Mouse (Mus musculus) liver, embryonic 14.5 days (tissue): Measurements from ENCODE around the gene Rbms3. TPM values are rescaled to one million over a fixed set of nuclear protein-coding genes. Genes with fewer than 3 reads are reported as not detected.

Experiments
- ATAC-seq: fragments of 200-750 bp; cut with Nextera tagmentation; 2 replicates; pipeline ENCODE4 v1.8.0; 2017; ENCODE audit warnings: moderate number of reproducible peaks, mild to moderate bottlenecking, moderate library complexity; ENCODE audit not compliant: insufficient read depth
- DNase-seq, 3 experiments: peaks; one replicate each; pipeline ENCODE4 v3.0.0-alpha.2; 2012 to 2013; ENCODE audit warnings: low read depth in 3 of 3, low spot score in 3 of 3
- H3K27ac ChIP-seq: fragments of 300-500 bp; sonication (generic); 2 replicates; pipeline ENCODE4 v1.5.1; 2014; ENCODE audit warnings: moderate library complexity, mild to moderate bottlenecking, control low read depth, inconsistent platforms
- H3K27me3 ChIP-seq: fragments of 300-500 bp; sonication (generic); 2 replicates; pipeline ENCODE4 v1.6.1; 2014; ENCODE audit warnings: mild to moderate bottlenecking, low read length, moderate library complexity; ENCODE audit not compliant: control insufficient read depth, insufficient read depth
- H3K36me3 ChIP-seq: fragments of 300-500 bp; sonication (generic); replicated peaks from 2 replicates; pipeline ENCODE4 v1.6.1; 2014; ENCODE audit warnings: low read depth; ENCODE audit not compliant: control insufficient read depth, insufficient read depth
- H3K4me1 ChIP-seq, 2 experiments: fragments of 200-500 bp in 1 of 2; fragments of 300-500 bp in 1 of 2; sonication (generic) in 1 of 2; replicated peaks; 2 replicates each; pipeline ENCODE4 v1.6.1; 2012 to 2014; ENCODE audit warnings: antibody characterized with exemption in 1 of 2, inconsistent platforms in 1 of 2, low read length in 1 of 2; ENCODE audit not compliant: control insufficient read depth in 2 of 2, insufficient read depth in 2 of 2
- H3K4me2 ChIP-seq: fragments of 300-500 bp; sonication (generic); 2 replicates; pipeline ENCODE4 v1.6.1; 2014; ENCODE audit warnings: low read depth, mild to moderate bottlenecking, control low read depth, moderate library complexity
- H3K4me3 ChIP-seq, 2 experiments: fragments of 200-500 bp in 1 of 2; fragments of 300-500 bp in 1 of 2; sonication (generic) in 1 of 2; 2 replicates each; pipeline ENCODE4 v1.5.1; 2012 to 2014; ENCODE audit warnings: low read depth in 2 of 2, low read length in 2 of 2, mild to moderate bottlenecking in 2 of 2, control low read depth in 1 of 2, inconsistent platforms in 1 of 2, moderate library complexity in 1 of 2; ENCODE audit not compliant: insufficient read depth in 1 of 2
- H3K9ac ChIP-seq: fragments of 300-500 bp; sonication (generic); replicated peaks from 2 replicates; pipeline ENCODE4 v1.6.1; 2014; ENCODE audit warnings: mild to moderate bottlenecking, control low read depth, moderate library complexity
- H3K9me3 ChIP-seq: fragments of 300-500 bp; sonication (generic); 2 replicates; pipeline ENCODE4 v1.6.1; 2016; ENCODE audit warnings: low read length, mixed read lengths; ENCODE audit not compliant: control insufficient read depth
- CTCF ChIP-seq: IDR thresholded peaks from 2 replicates; pipeline ENCODE4 v1.5.1; 2016; ENCODE audit warnings: antibody characterized with exemption, low read depth, control low read depth
- EP300 ChIP-seq: IDR thresholded peaks from 2 replicates; pipeline ENCODE4 v1.6.1; 2016; ENCODE audit warnings: antibody characterized with exemption, low read depth
- WGBS: fragments of 180-500 bp; shearing (Covaris S2); extraction: QIAGEN DNeasy Blood & Tissue Kit; methylation state at CpG from one replicate; pipeline ENCODE4 v1.1.7; 2014; ENCODE audit not compliant: insufficient replicate concordance; 5-methylcytosine and 5-hydroxymethylcytosine counted together
- polyA plus RNA-seq, 2 experiments: library from polyadenylated mRNA; depleted of rRNA in 1 of 2; stranded (reverse) in 1 of 2; unstranded in 1 of 2; fragments of >200 nt; fragmentation: Nextera tagmentation in 1 of 2; extraction: Ambion mirVana in 1 of 2; gene quantifications; 2 replicates each; pipeline versions ENCODE4 v1.2.1 to v1.2.3; 2012 to 2014

Gene Rbms3
- polyA plus RNA-seq, 2 experiments: 0.88 to 2.4 TPM

GRCm38 (mm10) chr9:117571186-117571855, 58.4 kb downstream of the Rbms3 start:
- 34% methylated on average over 5 of the region's 5 CpGs for WGBS
- no peak overlapping the region for H3K27ac ChIP-seq
- H3K4me1 ChIP-seq: no peaks in the 10 kb centered on the region
- H3K36me3 ChIP-seq: no peaks in the 10 kb centered on the region
- DNase-seq (no peak), ATAC-seq (no peak)
- H3K4me2 ChIP-seq: no peak overlapping the region
- H3K4me3 ChIP-seq: no peak overlapping the region
- H3K27me3 ChIP-seq: no peaks in the 10 kb centered on the region
- no peak for TF ChIP-seq EP300
- TF ChIP-seq CTCF: no peak
- no peaks in the 10 kb centered on the region for H3K9me3 ChIP-seq
- H3K9ac ChIP-seq: no peak overlapping the region

GRCm38 (mm10) chr9:117570240-117570821, 59.4 kb downstream of the Rbms3 start:
- 60% methylated on average over 7 of the region's 7 CpGs for WGBS
- H3K36me3 ChIP-seq: no peaks in the 10 kb centered on the region
- no peak for DNase-seq
- H3K4me2 ChIP-seq: no peak overlapping the region
- no peak for ATAC-seq
- H3K27ac ChIP-seq: no peak overlapping the region
- H3K4me1 ChIP-seq: no peaks in the 10 kb centered on the region
- H3K4me3 ChIP-seq: no peak overlapping the region
- H3K27me3 ChIP-seq: no peaks in the 10 kb centered on the region
- H3K9ac ChIP-seq: no peak overlapping the region
- TF ChIP-seq EP300 (no peak), CTCF (no peak)
- no peaks in the 10 kb centered on the region for H3K9me3 ChIP-seq

GRCm38 (mm10) chr9:117566293-117566692, 63.4 kb downstream of the Rbms3 start:
- no peak overlapping the region for H3K4me2 ChIP-seq
- TF ChIP-seq EP300 (no peak), CTCF (no peak)
- H3K9me3 ChIP-seq: no peaks in the 10 kb centered on the region
- no peaks in the 10 kb centered on the region for H3K4me1 ChIP-seq
- H3K9ac ChIP-seq: no peak overlapping the region
- H3K4me3 ChIP-seq: no peak overlapping the region
- DNase-seq (no peak), ATAC-seq (no peak)
- no peaks in the 10 kb centered on the region for H3K27me3 ChIP-seq
- no peak overlapping the region for H3K27ac ChIP-seq
- WGBS: 73% methylated on average over 10 of the region's 10 CpGs
- no peaks in the 10 kb centered on the region for H3K36me3 ChIP-seq

DNA sequence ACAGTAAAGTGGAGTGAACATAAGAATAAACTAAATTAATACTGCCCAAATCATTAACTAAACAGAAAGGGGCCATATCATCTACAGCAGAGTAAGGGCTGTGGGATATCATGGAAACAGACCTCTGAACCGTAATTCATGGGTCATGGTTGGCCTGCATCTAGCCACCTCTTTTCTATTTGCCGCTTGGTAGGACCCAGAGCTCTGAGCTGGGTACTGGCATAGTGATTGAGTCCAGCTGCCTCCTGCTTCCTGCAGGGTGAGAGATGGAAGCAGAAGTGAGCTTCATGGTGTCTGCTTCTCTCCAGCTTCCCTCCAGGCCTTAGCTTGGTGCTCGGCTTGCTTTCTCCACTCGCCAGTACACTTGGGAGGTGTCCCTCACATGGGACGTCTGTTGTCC, 71.2 kb downstream of the Rbms3 start:
- no peak overlapping the region for H3K9ac ChIP-seq
- H3K4me1 ChIP-seq: no peaks in the 10 kb centered on the region
- WGBS: 71% methylated on average over 5 of the region's 5 CpGs
- DNase-seq: no peak
- no peaks in the 10 kb centered on the region for H3K36me3 ChIP-seq
- TF ChIP-seq EP300: no peak
- TF ChIP-seq CTCF: no peak
- no peak for ATAC-seq
- no peak overlapping the region for H3K4me3 ChIP-seq
- H3K9me3 ChIP-seq: no peaks in the 10 kb centered on the region
- H3K27me3 ChIP-seq: no peaks in the 10 kb centered on the region
- H3K4me2 ChIP-seq: no peak overlapping the region
- no peak overlapping the region for H3K27ac ChIP-seq

- Histone ChIP-seq H3K27ac (no peak overlapping the region), H3K9me3 (no peaks in the 10 kb centered on the region), H3K4me2 (no peak overlapping the region), H3K27me3 (no peaks in the 10 kb centered on the region), H3K36me3 (no peaks in the 10 kb centered on the region), H3K4me3 (no peak overlapping the region), H3K4me1 (no peaks in the 10 kb centered on the region), H3K9ac (no peak overlapping the region)
- no peak for ATAC-seq
- DNase-seq: no peak
- no peak for TF ChIP-seq EP300
- no peak for TF ChIP-seq CTCF
These were observed 75.4 kb downstream of the Rbms3 start for GRCm38 (mm10) chr9:117554356-117554755.
